Mouse (Mus musculus) 3134 (cell line): ENCODE results near the gene Cirbp.

Experiments used
- DNase-seq: peaks from one replicate; pipeline ENCODE4 v3.0.0-alpha.2; 2011; ENCODE audit warnings: low spot score; ENCODE audit not compliant: insufficient read length; ENCODE audit errors: extremely low read depth

Gene Cirbp

DNA sequence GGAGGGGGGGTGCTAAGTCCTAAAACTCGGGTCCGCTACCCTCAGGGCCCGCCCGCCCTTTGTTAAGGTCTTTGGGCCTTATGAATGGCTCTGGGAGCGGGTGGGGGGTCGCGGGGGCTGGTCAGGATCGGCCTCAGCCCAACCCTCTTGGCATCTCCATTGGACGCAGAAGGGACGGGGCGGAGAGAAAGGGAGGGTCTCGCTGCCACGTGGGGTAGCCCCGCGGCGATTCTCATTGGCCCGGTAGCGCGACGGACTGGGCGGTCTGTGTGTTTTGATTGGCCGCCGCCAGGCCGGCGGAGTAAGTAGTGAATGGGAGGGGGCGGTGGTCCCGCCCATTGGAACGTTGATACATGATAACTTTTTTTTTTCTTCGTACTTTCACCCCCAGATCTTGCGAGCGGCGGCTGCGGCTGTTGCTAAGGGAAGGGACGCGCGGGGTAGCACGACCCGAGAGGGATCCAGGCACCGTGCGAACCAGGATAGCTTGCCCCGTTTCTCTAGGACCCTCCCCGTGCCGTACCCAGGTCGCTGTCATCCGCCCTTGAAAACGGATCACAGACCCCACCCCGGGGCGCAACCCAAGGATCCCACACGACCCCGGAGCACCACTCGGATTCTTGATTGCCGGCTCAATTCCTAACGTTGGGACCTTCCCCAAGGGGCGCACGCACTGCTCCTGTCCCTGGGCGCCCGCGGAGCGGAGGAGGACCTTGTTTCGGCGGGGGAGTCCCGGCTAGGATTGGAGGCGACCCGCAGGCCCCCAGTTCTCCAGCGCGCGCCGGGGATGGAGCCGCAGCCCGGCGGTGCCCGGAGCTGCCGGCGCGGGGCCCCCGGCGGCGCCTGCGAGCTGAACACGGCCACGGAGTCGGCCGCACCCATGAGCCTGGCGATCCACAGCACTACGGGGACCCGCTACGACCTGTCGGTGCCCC, 16.2 kb upstream of the Cirbp start:
- peak; percentile 98 for DNase-seq

DNA sequence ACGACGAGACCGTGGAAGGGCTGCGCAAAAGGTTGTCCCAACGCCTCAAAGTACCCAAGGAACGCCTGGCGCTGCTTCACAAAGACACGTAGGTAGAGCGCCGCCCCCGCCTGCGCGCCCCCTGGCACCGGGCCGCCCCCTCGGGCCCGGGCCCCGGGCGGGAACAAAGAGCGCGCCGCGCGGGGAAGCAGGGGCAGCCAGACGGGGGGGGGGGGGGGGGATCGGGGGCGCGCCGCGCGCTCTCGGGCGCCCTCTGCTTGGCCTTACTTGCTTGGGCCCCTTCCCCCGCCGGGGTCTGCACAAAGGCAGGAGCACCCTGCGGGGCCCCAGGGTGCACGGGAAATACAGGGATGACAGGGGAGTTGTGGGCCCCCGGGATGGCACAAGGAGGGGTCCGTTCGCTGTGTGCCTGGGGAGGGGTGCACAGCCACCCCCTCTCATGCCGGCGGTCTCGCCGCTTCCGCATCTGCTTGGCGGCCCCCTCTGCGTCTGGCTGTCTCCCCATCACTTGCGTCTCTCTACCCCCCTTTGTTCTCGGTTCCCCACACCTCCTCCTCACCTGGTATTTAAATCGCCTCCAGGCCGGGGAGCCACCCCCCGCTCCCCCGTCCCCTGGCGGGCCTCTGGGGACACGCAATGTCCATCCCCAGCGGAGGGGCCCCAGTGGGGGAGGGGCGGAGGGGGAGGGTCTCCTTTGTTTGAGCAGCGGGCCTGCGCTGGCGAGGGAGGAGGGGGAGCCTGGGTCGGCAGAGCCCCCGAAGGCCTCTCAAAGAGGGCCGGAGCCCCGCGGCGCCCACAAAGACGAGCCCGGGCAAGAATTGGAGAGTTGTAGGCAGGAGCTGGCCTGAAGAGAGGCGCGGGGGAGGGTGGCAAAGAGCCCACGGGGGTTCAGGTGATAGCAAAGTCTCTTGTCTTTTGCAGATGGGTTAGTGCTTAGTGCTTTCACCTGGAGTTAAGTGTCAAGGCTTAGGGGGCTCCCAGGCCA, 15.3 kb upstream of the Cirbp start:
- peak; percentile 61 for DNase-seq

GRCm38 (mm10) chr10:80151211-80152034, 14.4 kb upstream of the Cirbp start:
- peak; percentile 75 for DNase-seq

DNA sequence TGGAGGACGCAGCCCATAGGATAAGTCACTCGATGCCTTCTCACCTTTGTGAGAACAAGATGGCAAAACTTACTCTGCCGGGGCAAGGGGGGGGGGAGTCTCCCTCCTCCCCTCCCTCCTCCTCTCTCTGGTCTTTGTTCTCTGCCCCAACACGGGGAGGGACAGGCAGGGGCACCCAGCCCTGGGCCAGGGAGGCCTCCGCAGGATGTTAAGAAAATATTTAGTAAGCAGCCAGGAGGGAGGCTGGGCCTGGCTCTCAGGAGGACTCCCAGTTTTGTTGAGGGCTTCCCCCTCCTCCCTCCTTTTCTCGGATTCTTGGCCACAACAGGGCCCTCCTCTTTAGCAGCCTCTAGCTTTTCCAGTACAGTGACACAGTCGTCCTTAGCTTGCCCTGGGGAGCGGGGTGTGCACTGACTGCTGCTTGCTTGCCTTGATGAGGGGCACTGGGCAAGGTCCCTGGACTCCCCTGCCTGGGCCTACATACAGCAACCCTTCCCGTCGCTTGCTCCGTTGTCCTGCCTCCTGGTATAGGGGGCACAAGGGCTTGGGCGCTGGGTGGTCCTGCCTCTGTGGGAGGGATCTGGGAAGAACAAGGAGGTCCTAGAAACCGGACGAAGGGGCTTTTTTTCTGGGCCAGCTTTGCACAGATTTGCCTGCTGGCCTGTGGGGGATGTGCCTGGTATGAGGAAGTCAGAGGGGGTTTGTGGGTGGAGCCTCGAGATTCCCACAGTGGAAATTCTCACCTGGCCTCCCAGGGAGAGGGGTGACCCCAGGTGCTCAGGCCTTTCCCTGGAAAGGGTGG, 13.5 kb upstream of the Cirbp start:
- peak; percentile 76 for DNase-seq

- DNase-seq, result peak; percentile 76
Observed at GRCm38 (mm10) chr10:80152873-80153260, 12.9 kb upstream of the Cirbp start.

DNA sequence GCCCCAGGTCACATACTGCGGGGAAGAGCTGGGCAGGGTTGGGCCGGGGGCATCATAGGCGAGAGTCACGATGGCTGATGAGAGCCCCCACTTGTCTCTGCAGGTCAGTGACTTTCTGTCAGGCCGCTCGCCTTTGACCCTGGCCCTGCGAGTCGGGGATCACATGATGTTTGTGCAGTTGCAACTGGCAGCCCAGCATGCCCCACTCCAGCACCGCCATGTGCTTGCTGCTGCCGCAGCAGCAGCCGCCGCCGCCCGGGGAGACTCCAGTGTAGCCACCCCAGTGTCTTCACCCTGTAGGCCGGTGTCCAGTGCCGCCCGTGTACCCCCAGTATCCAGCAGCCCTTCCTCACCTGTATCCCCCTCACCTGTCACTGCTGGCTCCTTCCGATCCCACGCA, 12.1 kb upstream of the Cirbp start:
- peak; percentile 21 for DNase-seq

- peak; percentile 12 for DNase-seq
Observed at GRCm38 (mm10) chr10:80154384-80154783, 11.4 kb upstream of the Cirbp start.

DNA sequence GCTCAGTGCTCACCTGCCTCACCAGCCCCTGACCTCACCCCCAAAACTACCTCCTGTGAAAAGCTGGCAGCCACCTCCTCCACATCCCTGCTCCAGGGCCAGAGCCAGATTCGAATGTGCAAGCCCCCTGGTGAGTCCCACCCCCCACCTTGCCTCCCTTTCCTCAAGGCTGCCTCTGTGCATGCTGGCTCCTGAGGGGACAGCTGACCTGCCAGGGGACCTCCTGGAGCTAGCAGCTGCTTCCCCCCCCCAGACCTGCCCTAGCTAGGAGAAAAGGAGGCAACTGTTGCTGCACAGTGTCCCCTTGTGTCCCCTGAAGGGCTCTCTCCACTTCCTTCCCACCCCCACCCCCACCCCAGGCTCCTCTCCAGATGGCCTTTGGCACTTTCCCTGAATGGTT, 10.5 kb upstream of the Cirbp start:
- DNase-seq, result no peak

DNA sequence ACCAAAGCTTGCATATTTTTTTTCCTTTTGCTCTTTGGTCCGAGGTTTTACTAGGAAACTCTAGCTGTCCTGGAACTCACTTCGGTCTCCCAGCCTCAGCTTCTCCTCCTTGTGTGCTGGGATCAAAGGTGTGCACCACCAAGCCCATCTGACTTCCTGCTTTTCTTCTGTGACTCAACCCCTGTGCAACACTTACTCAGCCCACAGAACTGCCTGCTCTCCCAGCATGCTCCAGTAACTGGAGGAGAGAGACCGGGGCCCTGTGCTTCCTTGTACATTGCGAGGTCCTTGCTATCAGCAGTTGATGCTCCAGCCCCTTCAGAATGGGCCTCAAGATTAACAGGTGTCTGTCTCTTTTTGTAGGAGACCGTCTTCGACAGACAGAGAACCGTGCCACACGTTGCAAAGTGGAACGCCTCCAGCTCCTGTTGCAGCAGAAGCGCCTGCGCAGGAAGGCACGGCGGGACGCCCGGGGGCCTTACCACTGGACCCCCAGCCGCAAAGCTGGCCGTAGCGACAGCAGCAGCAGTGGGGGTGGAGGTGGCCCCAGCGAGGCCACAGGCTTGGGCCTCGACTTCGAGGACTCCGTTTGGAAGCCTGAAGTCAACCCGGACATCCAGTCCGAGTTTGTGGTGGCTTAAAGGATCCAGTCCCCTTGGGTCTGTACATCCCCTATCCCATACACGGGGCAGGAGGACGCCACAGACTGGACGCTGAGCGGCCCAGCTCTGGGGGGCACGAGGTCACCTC, 9.6 kb upstream of the Cirbp start:
- no peak for DNase-seq

- DNase-seq, result no peak
Observed at GRCm38 (mm10) chr10:80156752-80157053, 9.1 kb upstream of the Cirbp start.

- no peak for DNase-seq
Observed at GRCm38 (mm10) chr10:80157141-80157929, 8.4 kb upstream of the Cirbp start.

DNA sequence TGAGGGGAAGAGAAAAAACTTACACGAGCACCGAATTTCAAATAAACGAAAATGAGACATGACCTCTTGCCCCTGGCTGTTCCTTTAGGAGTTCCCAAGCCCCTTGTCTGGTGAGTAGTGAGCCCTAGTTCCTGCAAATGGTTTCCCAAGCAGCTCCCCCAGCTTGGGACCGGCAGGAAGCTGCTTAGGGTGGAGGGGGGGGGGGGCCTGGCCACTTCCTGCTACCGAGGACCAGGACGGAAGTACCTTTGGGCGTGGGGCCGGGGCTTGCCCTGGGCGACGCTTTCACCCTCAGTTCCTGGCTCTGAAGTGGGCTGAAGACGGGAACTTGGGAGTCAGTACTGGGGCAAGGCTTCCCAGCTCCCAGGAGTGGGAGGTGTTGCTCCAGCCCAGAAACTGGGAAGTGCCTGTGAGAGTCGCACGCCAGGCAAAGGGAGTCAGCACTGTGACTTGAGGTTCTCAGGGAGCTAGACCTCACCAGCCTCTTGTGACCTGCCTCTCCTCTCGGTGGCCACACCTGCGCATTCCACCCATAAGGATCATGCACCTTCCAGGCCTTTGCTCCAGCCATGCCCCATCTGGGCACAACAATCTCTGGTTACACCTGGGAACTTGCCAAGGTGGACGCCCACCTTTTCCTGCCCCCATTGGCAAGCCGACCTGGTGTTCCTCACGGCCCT, 7.3 kb upstream of the Cirbp start:
- DNase-seq, result peak; percentile 85

- no peak for DNase-seq
Observed at GRCm38 (mm10) chr10:80159021-80159560, 6.7 kb upstream of the Cirbp start.

GRCm38 (mm10) chr10:80159561-80160454, 6.0 kb upstream of the Cirbp start:
- DNase-seq, result peak; percentile 100

- DNase-seq, result peak; percentile 99
Observed at GRCm38 (mm10) chr10:80160455-80161371, 5.1 kb upstream of the Cirbp start.
